Mouse (Mus musculus): ENCODE measurements at regions not wholly inside any gene's neighbourhood (a gene's known extent, or its start where the extent isn't known, plus 50 kb on each side); places are given as distances from the start of the nearest gene placed in this dataset.

GRCm38 (mm10) chr17:79230653-79231489 lies 124.0 kb downstream of the Cdc42ep3 start:
- H3K9ac ChIP-seq (ENCODE audit: insufficient read depth, low read depth): no peak overlapping the region
- no peaks in the 10 kb centered on the region for H3K79me2 ChIP-seq (replicated peaks; ENCODE audit: control insufficient read depth, extremely low read depth, insufficient read depth, poor library complexity, severe bottlenecking)
- in situ Hi-C loops (cut with MboI; ENCODE audit: low pct_ligation_motif_present, low pct_unique_long_range_greater_than_20kb, low sequenced_read_pairs) (no loop called here), dilution Hi-C loops (cut with MboI; ENCODE audit: extremely low pct_ligation_motif_present, extremely low pct_unique_long_range_greater_than_20kb, low sequenced_read_pairs) (no loop called here)
- TF ChIP-seq TBP (conservative IDR thresholded peaks at IDR 0.05; ENCODE audit: low read depth, low read length): no peak
- no peak for TF ChIP-seq NRF1 (IDR thresholded peaks at IDR 0.05; ENCODE audit: low read depth, low read length)
- TF ChIP-seq ZKSCAN1 (IDR thresholded peaks at IDR 0.05; ENCODE audit: borderline replicate concordance, low read depth, low read length): no peak
- no peak for TF ChIP-seq IRF4 (IDR thresholded peaks at IDR 0.05; ENCODE audit: low read depth, low read length)
- DNase-seq (ENCODE audit: extremely low read depth): no peak
- no peak overlapping the region for H3K4me2 ChIP-seq (ENCODE audit: insufficient read depth, low read depth, poor library complexity, severe bottlenecking)
- H3K4me1 ChIP-seq (ENCODE audit: control insufficient read depth in 1 of 2, insufficient read depth in 2 of 2): no peaks in the 10 kb centered on the region
- no peaks in the 10 kb centered on the region for H3K9me3 ChIP-seq (replicated peaks; ENCODE audit: low read length)
- H3K4me3 ChIP-seq (replicated peaks in 1 of 3; ENCODE audit: low read depth in 2 of 3, low read length in 2 of 3, poor library complexity in 1 of 3): no peak overlapping the region
- H3K36me3 ChIP-seq (replicated peaks in 1 of 2; ENCODE audit: control insufficient read depth in 1 of 2, insufficient read depth in 1 of 2, low read length in 1 of 2): no peaks in the 10 kb centered on the region
- H3K27me3 ChIP-seq (replicated peaks): no peaks in the 10 kb centered on the region
- H3K27ac ChIP-seq (ENCODE audit: insufficient read depth, low read depth): no peak overlapping the region

GRCm38 (mm10) chr17:79206563-79206962 lies 148.3 kb downstream of the Cdc42ep3 start:
- H3K79me2 ChIP-seq (replicated peaks; ENCODE audit: control insufficient read depth, extremely low read depth, insufficient read depth, poor library complexity, severe bottlenecking): no peaks in the 10 kb centered on the region
- H3K36me3 ChIP-seq (replicated peaks in 1 of 2; ENCODE audit: control insufficient read depth in 1 of 2, insufficient read depth in 1 of 2, low read length in 1 of 2): no peaks in the 10 kb centered on the region
- no peaks in the 10 kb centered on the region for H3K4me1 ChIP-seq (ENCODE audit: control insufficient read depth in 1 of 2, insufficient read depth in 2 of 2)
- DNase-seq (ENCODE audit: extremely low read depth): peak; percentile 3
- no peak overlapping the region for H3K4me2 ChIP-seq (ENCODE audit: insufficient read depth, low read depth, poor library complexity, severe bottlenecking)
- H3K9ac ChIP-seq (ENCODE audit: insufficient read depth, low read depth): no peak overlapping the region
- in situ Hi-C loops (cut with MboI; ENCODE audit: low pct_ligation_motif_present, low pct_unique_long_range_greater_than_20kb, low sequenced_read_pairs) (no loop called here), dilution Hi-C loops (cut with MboI; ENCODE audit: extremely low pct_ligation_motif_present, extremely low pct_unique_long_range_greater_than_20kb, low sequenced_read_pairs) (no loop called here)
- no peak for TF ChIP-seq NELFE (IDR thresholded peaks at IDR 0.05; ENCODE audit: low read depth, low read length)
- no peak for TF ChIP-seq MAX (IDR thresholded peaks at IDR 0.05; ENCODE audit: low read length)
- no peak for TF ChIP-seq BHLHE40 (IDR thresholded peaks at IDR 0.05; ENCODE audit: low read depth, low read length)
- TF ChIP-seq TCF12 (IDR thresholded peaks at IDR 0.05; ENCODE audit: low read depth, low read length): no peak
- peak; percentile 45 for TF ChIP-seq SMC3 (IDR thresholded peaks at IDR 0.05; ENCODE audit: low read depth, low read length)
- no peak for TF ChIP-seq USF1 (IDR thresholded peaks at IDR 0.05; ENCODE audit: low read depth, low read length)
- TF ChIP-seq RAD21 (IDR thresholded peaks at IDR 0.05; ENCODE audit: low read depth, low read length): peak; percentile 19
- TF ChIP-seq MAFK (IDR thresholded peaks at IDR 0.05; ENCODE audit: insufficient replicate concordance, low read length): no peak
- TF ChIP-seq ZKSCAN1 (IDR thresholded peaks at IDR 0.05; ENCODE audit: borderline replicate concordance, low read depth, low read length): no peak
- TF ChIP-seq MYC (IDR thresholded peaks at IDR 0.05; ENCODE audit: low read depth, low read length): no peak
- TF ChIP-seq SIN3A (IDR thresholded peaks at IDR 0.05; ENCODE audit: low read length): no peak
- TF ChIP-seq CTCF (conservative IDR thresholded peaks at IDR 0.05 in 1 of 2, IDR thresholded peaks at IDR 0.05 in 1 of 2; ENCODE audit: low read depth in 2 of 2, low read length in 2 of 2): peak; percentile 28 to 48; a peak in 2 of 4 replicates
- no peak for TF ChIP-seq JUND (conservative IDR thresholded peaks at IDR 0.05; ENCODE audit: low read depth, low read length)
- TF ChIP-seq ZNF384 (IDR thresholded peaks at IDR 0.05; ENCODE audit: low read depth, low read length): no peak
- TF ChIP-seq NRF1 (IDR thresholded peaks at IDR 0.05; ENCODE audit: low read depth, low read length): no peak
- no peak overlapping the region for H3K27ac ChIP-seq (ENCODE audit: insufficient read depth, low read depth)
- peaks cover 10% of the 10 kb centered on the region for H3K9me3 ChIP-seq (replicated peaks; ENCODE audit: low read length)
- no peak overlapping the region for H3K4me3 ChIP-seq (replicated peaks in 1 of 3; ENCODE audit: low read depth in 2 of 3, low read length in 2 of 3, poor library complexity in 1 of 3)
- H3K27me3 ChIP-seq (replicated peaks): no peaks in the 10 kb centered on the region
